Mouse (Mus musculus) 3134 (cell line): ENCODE results near the gene 1700001C02Rik.

Experiments
- DNase-seq: peaks from one replicate; pipeline ENCODE4 v3.0.0-alpha.2; 2011; ENCODE audit warnings: low spot score; ENCODE audit not compliant: insufficient read length; ENCODE audit errors: extremely low read depth

The 1700001C02Rik gene

DNA sequence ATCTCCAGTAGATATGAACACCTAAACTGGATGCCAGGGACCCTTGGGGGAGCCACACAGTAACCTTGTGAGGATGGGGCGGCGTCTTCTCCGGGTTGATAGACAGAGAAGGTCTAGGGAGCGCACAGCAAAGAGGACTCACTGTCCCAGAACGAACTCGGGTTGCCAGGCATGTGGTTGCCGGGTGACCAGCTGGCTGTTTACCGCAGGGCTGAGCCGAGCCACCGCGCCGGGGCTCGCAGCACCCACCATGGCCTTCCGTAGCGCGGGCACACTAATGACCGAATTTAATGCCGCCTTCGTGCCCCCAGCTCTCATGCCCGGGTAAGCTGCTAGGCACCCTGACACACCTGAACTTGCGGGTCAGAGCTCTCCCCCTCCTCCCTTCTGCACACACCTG is at the start of gene 1700001C02Rik:
TSS of gene 1700001C02Rik (plus strand) at position 187 of the 400 bp plus-strand sequence.
- DNase-seq: no peak

DNA sequence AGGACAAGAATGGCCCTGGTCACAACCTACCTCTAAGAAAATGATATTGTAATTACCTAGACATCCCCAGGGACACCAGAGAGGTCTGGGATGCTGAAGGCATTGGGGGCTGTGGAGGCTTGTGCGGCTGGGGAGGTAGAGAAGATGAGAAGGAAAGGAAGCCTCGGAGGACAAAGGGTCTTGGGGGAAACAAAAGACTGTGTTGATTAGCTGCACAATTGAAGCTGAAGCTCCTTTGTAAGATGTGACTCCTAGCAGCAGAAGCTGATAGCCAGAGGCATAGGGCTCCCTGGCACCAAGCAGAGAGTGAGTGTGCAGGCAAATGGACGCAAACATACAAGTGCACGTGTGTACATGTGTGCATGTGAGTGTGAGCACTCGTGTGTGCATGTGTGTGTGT is 49.2 kb upstream of the 1700001C02Rik start:
- DNase-seq: no peak

DNA sequence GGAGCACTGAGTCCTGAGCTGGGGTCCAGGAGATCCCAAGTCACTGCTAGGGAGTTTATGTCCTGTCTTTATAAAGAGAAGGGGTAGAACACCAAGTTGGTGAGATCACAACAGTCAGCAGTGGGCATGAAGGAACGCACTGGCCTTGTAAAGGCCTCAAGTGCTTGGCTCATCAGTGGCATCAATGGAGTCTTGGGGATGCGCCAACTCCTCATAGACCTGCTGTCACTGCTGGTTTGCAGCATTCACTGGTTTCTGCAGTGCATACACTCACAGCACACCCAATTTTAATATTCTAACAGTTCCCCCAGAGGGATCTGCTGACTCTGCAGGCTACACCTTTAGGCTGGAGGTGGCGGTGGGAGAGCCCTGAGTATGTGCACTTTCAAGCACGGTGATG is 42.7 kb upstream of the 1700001C02Rik start:
- DNase-seq: no peak

DNA sequence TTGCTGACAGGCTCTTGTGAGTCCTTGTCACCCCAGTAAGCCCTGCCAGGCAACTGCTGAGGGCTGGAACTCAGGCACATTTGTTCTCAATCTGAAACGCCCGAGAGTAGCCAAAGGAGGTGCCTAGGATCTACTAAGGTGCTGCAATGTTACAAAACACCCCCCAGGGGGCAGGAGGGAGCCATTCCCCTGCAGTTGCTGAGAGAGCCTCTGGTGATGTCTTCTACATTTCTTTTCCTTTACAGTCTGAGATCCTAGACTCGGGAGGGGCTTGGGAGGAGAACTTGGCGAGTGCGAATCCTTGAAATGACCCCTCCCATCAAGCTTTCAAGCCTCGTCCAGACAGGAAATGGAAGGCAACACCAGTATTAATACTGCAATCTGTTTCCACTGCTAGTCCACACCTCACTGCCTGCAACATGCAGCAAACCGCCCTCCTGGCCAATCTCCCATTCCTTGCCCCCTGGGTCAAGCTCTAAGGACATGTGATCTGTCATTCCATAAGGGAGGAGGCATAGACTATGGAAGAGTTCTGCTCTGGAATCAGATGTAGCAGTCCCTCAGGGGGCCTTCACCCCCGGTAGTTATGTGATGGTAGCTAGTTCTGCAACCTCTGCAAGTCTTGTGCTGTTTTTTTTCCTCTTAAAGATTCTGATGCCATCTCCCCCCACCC is 42.1 kb upstream of the 1700001C02Rik start:
- DNase-seq: no peak

DNA sequence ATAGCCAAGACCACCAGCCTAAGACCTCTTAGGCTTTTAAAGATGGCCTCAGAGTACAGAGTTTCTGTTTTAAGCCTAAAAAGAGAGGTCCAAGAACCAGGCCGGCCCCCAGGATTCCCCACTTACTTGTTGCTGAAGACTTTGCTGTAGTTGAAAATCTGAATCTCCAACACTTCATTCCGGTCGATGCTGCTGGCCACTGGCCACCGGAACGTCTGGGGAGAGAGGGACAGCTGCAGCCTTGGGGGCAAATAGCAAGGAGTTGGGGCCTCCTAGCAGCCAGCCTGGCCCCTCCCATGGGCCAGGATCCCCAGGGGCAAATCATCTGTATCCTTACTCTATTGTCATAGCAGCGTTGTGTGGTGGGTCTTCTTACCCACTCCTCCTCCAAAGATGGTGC is 38.4 kb upstream of the 1700001C02Rik start:
- DNase-seq: no peak

DNA sequence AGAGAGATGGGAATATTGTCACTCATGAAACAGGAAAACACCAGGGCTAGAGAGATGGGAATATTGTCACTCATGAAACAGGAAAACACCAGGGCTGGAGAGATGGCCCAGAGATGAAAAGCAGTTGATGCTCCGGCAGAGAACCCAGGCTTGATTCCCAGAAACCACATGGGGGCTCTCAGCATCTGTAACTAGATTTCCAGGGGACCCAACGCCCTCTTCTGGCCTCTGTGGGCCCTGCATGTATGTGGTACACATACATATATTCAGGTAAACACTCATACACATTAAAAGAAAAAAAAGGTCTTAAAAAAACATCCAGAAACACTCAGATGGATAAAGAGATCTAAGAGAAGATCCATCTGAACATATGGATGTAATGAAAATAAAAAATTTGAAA is 26.9 kb upstream of the 1700001C02Rik start:
- no peak for DNase-seq

DNA sequence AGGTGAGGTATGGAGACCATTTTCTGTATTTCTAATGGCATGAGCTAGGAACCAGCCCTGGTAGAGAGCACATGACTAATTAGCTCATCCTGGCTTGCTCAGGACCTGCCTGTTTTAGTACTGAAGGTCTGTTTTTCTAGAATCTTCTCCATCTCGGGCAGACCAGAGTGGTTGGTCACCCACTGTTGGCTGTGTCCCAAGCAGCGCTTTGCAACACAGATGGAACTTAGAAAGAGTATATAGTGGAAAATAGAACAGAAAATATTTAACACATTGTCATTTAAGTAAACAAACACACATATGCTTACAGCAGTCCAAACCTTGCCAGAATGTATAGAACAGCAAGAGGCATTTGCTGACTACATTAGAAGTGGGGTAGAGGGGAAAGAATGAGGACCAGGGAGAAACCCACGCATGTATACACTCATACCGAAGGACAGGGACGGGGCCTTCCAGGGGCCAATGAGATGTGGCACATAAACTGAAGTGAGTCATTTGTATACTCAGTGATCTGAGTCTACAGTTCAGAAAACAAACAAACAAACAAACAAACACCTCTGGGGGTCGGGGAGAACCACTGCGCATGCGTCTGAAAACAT is 25.4 kb upstream of the 1700001C02Rik start:
- DNase-seq: no peak

DNA sequence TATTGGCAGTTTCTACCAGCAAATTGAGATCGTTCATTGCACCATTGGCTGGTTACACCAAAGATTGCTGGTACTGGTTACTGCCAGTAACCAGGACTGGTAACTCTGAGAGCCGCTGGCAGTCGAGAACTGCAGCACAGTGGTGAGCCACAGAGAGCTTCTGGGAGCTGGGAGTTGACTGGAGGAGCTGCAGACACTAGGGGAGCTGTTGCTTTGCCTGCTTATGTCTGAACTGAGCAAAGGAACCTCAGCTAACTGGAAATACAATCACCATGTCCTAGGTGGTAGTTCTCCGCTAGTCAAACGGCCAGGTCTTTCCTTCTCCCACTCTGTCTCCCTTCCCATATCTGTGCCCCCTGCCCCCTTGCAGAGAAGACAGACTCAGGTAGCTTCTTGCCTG is 23.7 kb upstream of the 1700001C02Rik start:
- DNase-seq: no peak

DNA sequence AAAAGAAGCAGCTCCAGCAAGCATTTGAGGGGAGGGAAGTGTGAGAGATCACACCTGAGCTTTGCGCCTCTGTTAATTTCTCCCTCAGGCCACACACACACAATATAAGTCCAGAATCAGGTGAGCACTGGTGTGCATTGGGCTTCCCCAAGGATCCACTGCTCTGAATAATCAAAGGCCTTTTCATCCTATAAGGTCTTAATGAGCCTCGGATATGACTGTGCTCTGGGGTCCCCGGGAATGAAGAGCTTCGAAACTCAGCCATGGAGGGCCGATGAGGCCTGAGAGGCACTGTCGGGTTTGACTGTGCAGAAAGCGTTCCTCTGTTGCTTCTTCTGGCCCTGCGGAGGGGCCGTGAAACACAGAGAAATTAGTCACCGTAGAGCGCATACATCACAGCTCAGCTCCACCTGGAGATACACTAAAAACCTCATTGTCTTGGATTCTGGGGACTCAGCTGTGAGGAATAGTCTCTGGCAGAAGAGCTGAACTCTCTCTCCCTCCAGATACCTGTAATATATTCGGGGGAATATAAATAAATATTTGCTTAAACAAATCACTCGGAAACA is 21.4 kb upstream of the 1700001C02Rik start:
- DNase-seq: no peak

DNA sequence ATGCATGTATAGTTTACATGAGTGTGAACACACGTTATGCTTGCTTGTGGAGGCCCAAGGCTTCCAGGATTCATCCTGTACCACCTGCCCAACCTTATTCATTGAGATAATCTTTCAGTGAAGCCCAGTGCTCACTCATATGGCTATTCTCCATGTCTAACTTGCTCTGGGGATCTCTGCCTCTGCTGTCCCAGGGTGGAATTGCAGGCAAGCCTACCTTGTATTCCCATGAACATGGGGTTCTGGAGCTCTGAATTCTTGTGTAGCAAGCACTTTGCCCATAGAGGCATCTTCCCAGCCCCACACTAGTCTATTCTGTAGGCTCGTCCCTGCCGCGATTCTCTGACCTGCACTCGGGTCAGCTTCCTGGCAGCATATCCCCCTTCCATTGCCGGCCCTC is 9.8 kb upstream of the 1700001C02Rik start:
- no peak for DNase-seq

DNA sequence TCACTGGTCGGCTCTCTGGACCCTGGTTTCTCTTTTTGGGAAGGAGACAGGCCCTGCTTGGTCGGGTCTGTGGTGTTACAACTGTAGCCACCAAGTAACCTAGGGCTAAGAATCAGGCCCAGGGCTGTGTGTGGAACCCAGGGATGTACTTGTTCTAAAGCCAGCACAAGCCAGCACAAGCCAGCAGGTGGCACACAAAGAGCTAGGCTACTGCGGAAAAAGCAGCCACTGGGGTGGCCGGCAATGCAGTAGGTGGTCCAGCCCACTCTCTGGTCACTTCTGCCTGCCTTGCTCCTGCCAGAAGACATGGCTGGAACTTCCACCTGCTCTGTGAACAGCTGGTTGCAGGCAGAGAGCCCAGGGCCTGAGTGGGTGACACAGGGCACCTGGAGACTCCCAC is 5.7 kb upstream of the 1700001C02Rik start:
- DNase-seq: no peak

DNA sequence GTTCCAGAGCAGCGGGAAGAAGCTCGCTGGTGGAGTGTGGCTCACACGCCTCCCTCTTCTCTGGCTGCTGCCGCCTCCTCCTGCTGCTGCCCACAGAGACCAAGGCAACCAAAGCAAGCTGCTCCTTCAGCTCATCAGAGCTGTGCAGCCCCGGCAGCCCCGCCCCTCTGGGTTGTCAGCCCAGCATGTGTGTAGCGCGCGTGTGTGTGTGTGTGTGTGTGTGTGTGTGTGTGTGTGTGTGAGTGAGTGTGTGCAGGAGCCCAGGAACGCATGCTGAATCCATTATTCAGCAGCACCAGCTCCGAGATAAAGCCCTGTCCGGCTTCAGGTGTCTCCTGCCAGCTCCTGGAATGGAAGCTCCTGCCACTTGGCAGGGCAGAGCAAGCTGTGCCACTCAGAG is 4.0 kb upstream of the 1700001C02Rik start, which contains the start of gene Otof:
TSS of gene Otof (minus strand) at position 112 of the 400 bp plus-strand sequence.
- no peak for DNase-seq

DNA sequence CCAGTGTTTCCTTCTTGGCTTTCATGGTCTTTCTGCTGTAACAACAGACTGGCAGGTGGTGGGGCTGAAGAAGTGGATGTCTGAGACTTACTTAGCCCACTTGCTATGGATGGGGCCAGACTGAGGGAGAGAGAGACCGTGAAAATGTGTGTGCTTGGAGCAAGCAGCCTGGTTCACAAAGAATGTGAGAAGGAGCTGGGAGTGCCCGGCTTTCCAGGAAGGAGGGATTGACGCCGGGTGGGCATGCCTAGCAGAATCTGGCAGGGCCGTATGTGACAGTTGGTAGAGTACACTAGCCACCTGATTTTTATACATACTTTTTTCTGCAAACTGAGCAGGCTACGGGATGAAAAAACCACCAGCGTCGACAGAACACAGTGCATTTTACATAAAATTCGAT is 468 bp downstream of the 1700001C02Rik start:
- no peak for DNase-seq

DNA sequence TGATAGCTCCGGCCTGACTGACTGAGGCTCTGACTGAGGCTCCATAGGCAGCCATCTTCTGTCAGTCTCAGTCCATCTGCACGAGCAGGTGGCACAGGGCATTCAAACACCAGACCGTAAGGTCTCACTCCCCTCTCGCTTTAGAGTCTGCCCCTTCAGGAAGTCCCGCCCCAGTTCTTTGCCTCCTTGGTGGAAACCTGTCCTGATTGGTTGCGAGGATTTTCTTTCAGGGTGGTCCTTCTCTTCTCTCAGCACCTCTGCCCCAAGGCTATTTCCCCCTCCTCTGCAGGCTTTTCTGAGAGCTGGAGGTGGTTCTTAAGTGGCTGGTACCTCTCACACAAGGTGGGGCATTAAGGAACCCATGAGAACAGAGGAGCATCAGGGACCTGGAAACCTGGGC is 4.6 kb downstream of the 1700001C02Rik start:
- DNase-seq: no peak

DNA sequence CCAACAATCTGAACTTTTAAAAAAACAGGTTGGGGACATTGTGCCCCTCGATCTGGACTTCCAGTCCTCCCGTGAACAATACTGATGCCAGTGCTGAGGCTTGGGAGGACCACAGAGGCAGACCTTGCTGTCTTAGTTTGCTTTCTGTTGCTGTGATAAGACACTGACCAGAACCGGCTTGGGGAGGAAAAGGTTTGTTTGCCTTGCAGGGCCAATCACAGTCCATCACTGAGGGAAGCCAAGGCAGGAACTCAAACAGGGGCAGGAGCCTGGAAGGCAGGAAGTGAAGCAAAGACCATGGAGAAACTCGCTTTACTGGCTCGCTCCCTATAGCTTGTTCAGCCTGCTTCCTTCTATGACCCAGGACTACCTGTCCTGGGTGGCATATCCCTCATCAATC is 6.3 kb downstream of the 1700001C02Rik start:
- no peak for DNase-seq

DNA sequence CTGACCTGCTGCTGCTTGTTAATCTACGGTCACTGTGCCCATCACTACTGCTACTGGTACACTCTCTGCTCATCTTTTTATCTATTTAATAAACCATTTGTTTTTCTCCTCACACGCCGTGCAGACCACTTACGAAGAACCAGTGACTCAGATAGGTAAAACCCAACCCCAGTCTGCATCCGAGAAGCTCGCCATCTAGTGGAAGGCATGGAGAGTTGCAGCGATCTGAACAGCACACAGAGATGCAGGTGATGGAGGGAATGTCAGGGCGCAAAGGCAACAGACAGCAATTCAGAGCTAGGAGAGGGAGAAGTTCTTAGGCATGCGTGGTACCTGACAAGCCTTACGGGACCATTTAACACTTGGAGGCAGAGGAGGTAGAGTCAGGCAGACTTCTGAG is 10.7 kb downstream of the 1700001C02Rik start:
- DNase-seq: no peak

DNA sequence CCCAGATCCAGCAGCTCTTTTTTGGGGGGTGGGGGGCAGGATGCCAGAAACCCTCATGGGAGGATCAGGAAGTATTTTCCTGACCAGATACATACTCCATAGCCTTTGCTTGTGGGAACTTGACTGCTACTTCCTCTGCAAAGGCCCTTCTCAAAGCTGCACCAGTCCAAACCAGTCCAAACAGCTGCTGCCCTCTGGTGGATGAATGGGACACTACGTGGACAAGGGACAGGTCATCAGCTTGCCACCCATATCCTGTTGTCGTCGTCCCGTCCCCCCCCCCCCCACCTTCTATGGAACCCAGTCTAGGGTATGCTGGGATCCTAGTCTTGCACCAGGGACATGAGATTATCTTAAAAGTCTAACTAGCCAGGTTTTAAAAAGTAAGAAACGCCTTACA is 16.5 kb downstream of the 1700001C02Rik start:
- no peak for DNase-seq

DNA sequence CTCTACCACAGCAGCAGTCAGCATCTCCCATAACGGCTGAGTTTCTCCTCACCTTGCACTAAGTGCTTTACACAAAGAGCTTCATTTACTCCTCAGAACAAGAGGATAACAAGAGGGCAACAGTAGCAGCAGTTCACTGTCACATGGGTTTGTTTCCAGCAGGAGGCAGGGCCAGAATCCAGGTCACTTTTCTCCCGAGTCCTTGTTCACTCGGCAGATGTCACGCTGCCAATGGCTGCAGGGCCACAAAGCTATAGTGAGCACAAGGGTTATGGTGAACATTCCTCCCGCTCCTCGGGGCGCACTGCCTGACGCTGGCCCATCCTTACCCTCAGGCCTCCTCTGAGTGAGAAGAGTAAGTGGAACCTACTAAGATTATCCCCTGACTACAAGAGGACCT is 17.7 kb downstream of the 1700001C02Rik start:
- no peak for DNase-seq

DNA sequence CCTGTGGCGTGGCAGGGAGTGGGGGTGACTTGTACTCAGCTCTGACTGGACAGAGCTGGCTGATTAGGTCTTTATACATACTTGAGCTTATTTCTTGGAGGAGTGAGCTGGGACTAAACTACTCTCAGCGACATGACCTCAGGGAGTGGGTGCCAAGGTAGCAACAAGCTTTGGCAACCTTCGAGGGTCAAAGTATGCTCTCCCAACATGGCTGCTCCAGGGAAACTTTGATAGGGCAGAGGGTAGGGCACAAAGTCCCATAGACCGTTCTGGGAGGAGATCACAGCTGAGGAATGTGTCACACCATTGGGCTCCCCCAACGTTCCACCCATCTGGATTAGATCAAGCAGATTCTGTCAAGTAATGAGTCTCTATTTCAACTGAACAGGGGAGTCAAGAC is 18.7 kb downstream of the 1700001C02Rik start:
- DNase-seq: no peak

DNA sequence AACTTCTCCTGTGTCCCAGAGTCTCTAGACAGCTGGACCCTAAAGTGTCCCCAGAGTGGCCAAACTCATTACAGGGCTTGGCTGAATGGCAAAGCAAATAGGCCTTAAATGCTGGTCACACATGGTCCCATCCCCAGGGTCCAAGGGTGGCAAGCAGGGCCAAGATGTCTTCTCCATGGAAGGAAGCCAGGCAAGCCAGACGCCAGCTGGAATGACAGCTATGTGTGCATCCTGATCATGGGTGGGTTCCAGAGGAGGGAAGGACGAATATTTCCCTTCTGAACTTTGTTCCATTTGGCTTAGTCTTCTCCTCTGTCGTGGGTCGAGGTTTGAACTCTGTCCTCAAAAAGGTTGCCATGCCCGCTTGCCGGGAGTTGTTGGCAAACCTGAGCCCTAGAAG is 19.3 kb downstream of the 1700001C02Rik start:
- DNase-seq: no peak

DNA sequence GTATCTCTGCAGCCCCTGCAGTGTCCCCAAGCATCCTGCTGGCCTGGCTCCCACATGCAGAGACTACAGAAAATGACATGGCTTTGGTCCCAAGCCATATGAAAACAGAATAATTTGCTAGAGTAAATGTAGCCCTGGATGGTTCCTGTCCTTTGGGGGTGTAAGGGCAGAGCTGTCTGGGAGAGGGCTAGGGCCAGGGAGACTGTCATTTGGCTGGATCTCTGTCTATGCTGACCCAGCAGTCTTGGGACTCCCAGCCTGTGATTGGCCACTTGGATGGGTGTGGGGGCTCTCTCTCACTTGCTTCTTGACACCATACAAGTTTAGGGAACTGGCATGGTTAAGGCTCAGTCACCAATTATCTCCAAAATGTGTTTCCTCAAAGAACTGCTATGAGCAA is 24.4 kb downstream of the 1700001C02Rik start:
- DNase-seq: no peak

DNA sequence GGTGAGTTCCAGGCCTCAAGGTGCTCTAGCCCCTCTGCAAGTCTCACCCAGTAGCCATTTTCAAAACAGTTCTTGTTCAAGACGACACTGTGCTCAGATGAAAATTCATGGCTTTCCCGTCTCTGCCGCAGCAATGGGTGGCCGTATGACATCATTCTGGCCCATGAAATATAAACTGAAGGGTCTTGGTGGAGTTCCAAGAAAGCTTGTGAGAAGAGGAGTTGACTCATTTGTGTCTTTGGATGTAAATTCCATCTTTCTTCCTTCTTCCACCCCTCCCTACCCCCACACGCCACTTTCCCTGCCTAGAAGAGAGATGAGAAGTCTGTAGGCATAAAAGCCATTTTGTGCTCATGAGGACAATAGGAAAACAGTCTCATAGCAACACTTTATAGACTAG is 25.0 kb downstream of the 1700001C02Rik start:
- no peak for DNase-seq
